Mouse (Mus musculus): Measurements from ENCODE around the gene Rbmx.

GRCm38 (mm10) chrX:57401388-57401787 is 8.6 kb upstream of the Rbmx start:
- TF ChIP-seq CTCF (IDR thresholded peaks at IDR 0.05; ENCODE audit: extremely low read depth, insufficient read length, insufficient replicate concordance, low read depth, low read length): no peak
- no peak for TF ChIP-seq POLR2A (IDR thresholded peaks at IDR 0.05; ENCODE audit: low read depth, low read length)
